Mouse (Mus musculus) 3134 (cell line): ENCODE results near the gene Runx3.
"Not testable (repeated sequence)": the region's sequence is repeated elsewhere in the genome, so short reads cannot be mapped to it uniquely, and the experiment has no call there.

ENCODE experiments used
- DNase-seq: peaks from one replicate; pipeline ENCODE4 v3.0.0-alpha.2; 2011; ENCODE audit warnings: low spot score; ENCODE audit not compliant: insufficient read length; ENCODE audit errors: extremely low read depth

Gene Runx3

DNA sequence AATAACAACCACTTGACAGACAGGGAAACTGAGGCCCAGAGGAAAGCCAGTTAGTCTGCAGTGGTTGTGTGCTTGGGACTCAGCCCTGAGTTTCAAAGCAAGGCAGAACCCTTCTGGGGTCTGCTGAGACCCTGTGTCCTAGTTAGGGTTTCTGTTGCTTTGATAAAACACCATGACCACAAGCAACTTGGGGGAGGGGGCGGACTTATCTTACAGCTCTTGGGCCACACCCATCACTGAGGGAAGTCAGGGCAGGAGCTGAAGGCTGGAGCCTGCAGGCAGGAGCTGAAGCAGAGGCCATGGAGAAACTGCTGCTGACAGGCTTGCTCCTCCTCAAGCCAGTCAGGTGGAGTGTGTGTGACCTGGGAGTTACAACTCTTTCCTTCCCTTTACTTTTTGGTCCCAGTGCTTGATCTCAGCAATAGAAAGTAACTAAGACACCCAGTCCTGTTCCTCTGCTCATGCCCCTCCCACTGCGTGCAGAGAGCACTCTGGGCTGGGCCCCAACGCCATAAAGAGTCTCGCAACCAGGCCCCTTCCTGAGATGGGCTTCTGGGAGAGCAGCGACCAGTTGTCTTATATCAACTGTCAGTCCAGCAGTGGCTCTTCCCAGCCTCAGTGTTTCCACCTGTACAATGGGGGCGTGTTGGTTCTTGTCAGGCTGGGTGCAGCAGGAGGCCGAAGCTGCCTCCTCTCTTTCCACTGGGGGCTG, 47.5 kb downstream of the Runx3 start:
- no peak for DNase-seq

- DNase-seq = peak; percentile 73
These were observed 48.6 kb downstream of the Runx3 start for GRCm38 (mm10) chr4:135169096-135169495.

DNA sequence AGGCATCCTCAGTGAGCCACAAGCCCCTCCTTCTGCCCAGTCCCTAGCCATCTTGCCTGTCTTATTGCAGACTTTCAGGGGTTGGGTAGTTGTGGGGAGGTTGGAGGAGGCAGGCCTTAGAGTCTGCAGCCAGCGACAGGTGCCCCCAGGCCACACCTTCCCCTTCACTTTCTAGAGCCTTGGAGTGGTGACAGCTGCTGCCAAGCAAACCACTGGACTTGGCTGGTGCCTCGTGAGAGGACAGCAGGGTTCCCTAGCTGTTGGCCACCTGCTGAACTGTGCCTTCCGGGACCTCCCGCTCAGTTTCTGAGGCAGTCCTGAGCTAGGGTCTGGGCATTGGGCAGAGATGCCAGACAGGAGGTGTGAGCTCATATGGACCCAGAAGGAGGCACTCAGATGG, 49.0 kb downstream of the Runx3 start:
- no peak for DNase-seq

- DNase-seq = no peak
These were observed 50.9 kb downstream of the Runx3 start for GRCm38 (mm10) chr4:135171304-135171875.

- no peak for DNase-seq
These were observed 55.1 kb downstream of the Runx3 start for GRCm38 (mm10) chr4:135175406-135176120.

- no peak for DNase-seq
These were observed 57.1 kb downstream of the Runx3 start for GRCm38 (mm10) chr4:135177568-135177967.

DNA sequence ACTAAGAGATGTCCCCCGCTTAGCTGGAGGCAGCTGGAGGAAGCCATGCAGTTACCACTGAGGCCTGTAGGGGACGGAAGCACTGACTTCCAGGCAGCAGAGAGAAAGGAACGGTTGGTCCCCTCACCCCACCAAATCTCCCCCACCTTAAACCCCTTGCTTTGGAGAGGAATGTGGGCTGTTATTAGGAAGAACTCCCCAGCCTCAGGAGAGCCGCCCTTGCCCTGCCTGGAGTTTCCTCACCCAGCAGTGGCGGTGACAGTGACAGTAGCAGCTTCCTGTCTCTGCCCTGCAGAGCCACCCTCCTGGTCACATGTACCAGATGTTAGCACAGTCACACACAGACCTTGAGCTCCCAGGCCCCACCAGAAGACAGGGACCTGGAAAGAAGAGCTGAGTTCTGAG, 58.6 kb downstream of the Runx3 start:
- DNase-seq = no peak

DNA sequence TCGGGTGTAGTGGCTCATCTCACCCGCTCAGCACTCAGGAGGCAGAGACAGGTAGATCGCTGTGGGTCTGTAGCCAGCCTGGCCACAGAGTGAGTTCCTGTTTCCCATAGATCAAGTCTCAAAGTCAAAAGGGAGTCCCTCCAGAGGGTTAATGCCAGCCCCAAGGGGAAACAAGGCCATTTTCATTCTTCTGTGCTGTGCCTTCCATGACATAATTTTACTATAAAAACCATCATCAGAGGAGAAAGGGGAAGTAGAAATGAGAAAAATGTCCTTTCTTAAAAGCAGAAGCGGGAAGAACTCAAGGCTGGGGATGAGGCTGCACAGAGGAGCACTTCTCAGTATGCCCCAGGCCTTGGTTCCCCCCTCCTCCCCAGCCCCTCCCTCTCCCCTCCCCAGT, 61.4 kb downstream of the Runx3 start:
- DNase-seq = no peak

GRCm38 (mm10) chr4:135184277-135184676, 63.8 kb downstream of the Runx3 start:
- DNase-seq = not testable (repeated sequence)

DNA sequence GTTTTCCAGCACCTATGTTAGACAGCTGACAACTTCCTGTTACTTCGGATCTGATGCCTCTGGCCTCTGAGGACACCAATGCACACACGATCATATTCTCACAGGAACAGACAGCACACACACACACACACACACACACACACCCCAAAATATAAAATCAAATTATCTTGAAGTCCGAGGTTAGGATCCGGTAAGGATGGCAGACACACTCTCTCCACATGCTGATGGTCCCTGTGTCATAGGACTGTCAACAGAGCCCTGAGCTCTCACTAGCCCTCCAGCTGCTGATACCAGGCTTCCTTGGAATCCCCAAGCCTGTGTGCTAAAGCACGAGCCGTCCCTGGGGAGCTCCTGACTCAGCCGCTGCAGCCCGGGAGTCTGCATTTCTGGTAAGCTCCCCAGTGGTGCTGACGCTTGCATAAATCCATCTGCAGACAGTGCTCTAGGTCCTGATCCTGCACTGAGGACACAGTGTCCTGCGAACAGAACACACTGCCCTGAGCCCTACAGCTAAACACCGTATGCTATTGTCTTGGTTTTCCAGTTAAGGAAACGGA, 69.1 kb downstream of the Runx3 start:
- DNase-seq = peak; percentile 82

DNA sequence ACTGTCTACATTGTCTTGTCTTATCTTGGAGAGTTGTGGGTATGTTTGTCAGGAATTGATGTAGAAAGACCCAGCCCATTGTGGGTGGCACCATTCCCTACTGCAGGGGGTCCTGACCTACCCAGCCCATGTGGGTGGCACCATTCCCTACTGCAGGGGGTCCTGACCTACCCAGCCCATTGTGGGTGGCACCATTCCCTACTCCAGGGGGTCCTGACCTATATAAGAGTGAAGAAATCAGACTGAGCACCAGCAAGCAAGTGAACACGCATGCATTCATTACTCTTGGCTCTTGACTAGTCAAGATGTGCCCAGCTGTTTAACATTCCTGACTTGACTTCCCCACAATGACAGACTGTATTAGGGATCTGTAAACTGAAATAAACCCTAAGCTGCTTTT, 69.9 kb downstream of the Runx3 start:
- no peak for DNase-seq

DNA sequence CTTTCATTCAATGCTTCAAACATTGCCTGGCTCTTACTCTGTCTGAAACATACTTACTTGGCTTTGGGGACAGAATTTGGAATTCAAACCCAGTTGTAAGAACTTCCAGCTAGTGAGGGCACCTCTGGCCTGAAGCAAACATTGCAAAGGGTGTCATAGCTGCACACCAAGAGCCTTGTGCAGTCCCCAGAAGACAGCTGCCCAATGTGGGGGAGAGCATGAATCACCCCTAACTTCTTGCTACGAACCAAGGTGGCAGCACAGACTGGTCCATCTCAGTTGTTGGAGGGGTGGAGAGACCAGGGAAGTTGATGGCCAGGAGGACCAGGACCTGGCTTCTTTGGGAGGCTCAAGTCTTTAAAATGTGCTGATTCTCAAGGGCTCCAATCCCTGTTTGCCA, 70.7 kb downstream of the Runx3 start:
- no peak for DNase-seq

DNA sequence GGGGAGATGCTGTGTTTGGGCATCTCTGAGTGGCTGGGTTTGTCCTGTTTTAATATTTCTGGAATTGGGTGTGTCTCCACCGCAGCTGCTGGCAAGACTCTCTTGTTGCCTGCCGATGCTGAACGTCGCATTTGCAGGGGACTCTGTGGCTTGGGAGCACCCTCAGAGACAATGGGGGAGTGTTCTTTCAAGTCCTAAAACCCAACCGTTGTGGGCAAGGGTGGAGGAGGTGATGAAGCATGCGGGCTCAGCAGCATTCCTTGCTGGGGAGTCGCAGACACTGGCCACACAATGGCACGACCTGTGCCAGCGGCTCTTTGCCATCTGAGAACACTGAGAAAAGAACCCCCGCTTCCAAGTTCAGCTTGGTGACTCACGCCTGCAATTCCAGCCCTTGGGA, 71.2 kb downstream of the Runx3 start:
- peak; percentile 93 for DNase-seq

DNA sequence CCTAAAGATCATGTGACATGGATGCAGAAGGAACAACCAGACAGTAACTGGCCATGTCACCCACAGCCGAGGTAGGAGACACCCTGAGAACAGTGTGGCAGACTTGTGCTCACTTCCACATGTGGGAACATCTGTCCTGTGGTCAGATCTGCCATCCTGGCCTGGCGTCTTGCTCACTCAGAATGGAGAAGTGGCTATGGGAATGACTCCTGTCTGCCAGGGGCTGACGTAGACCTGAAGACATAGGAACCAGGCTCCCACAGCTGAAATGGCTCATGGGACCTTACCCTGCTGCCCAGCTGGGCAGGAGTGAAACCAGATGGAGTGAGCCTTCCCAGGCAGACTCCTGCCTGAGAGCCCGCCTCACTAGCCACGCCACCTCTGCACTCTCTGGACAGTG, 72.4 kb downstream of the Runx3 start:
- DNase-seq = no peak

- DNase-seq = no peak
These were observed 77.4 kb downstream of the Runx3 start for GRCm38 (mm10) chr4:135197857-135198256.

DNA sequence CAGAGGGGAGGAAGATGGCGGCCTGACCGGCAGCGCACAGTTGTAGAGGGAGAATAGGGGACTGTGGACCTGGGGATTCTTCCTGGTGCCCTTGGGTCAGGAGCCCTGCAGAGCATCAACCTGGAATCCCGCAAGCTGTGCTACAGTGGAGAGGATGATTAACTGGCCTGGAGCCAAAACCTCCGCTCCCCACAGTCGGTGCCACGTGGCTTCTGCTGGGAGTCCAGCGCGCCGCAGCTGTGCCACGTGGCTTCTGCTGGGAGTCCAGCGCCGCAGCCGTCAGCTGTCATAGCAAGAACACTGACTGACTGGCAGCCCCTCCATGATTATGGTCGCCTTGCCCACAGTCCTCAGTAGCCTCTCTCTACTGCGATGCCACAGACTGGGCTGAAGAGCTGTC, 81.3 kb downstream of the Runx3 start:
- DNase-seq = no peak

- DNase-seq = no peak
These were observed 82.8 kb downstream of the Runx3 start for GRCm38 (mm10) chr4:135203279-135203678.

DNA sequence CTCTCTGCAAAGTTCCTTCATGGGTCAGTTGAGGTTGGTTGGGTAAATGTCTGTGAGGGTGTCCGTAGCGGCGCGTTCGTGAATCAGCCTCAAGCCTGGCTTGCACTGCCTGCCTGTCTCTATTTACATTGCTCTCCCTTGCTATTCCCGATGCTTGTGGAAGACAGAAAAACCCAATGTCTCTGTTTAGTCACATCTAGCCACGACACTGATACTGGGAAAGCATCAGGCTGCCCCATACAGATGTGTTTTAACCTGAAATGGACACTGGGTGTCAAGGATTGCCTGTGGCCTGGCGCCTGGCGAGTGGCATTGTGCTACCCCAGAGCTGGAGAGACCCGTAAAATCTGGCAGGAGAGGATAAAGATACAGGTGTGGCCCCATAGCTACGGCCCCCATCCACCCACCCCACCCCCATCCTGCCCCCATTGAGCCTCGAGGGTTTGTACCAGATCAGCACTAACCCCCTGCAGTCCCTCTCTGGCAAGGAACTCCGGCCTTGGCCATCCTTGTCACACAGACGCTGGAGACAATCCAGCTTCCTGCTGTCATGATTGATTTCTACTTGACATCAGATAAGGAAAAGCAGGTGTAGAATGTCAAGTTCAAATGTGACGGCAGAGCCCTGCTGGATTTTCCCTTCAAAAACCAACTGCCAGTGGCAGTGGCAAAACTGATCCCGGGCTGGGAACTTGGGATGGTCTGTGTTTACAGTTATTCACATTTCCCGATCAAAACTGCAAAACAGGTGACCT, 83.5 kb downstream of the Runx3 start:
- DNase-seq = no peak

DNA sequence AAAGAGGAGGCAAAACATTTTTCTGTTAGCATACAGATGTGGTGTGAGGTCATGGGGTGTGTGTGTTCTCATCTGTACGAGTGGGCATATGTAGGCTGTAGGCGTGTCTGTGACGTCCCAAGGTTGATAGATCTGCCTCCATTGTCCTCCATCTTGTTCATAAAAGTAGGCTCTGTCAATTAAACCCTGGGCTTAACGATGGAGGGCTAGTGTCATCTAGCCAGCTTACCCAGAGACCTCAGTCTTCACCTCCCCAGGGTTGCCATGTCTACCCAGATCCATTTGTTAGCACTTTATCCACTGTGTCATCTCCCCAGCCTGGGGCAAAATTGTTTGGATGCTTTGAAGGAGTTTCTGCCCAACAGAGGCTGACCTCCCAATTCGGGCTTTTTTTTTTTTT, 84.2 kb downstream of the Runx3 start:
- DNase-seq = no peak

GRCm38 (mm10) chr4:135205254-135205653, 84.8 kb downstream of the Runx3 start:
- DNase-seq = no peak
